ENCODE assay signal across 1 mouse cellular context in the genomic region with DNA sequence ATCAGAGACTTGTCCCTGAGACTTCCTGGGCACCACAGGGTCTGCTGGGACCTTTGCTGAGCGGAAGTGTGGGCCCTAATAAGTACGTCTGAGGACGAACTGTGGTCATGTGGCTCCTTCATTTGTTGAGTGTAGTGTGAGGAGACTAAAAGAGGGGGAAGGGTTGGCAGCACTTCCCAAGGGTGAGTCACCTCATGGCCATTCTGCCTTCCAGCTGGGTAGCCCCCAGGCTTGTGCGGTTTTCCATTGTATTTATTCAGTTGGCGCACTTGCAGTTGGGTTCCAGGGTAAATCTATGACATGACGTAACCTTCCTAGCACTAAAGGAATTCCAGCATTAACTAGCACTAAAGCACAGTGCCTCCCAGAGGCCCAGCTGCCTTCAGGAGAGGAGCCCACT.
TF ChIP-seq lines count a peak whose summit lies in the region.

No protein-coding gene starts in this region.

TF ChIP-seq in C2C12, 6 proteins besides CTCF, POLR2A, EP300 and RAD21 (continued from another document):
- TF ChIP-seq CEBPB (IDR thresholded peaks at IDR 0.05; ENCODE audit: low read depth) (no peak), MYOD1 (IDR thresholded peaks at IDR 0.05; ENCODE audit: control insufficient read depth, insufficient read length, low read depth) (peak; percentile 99), FOSL1 (IDR thresholded peaks at IDR 0.05; ENCODE audit: insufficient read depth, low read length, poor library complexity, severe bottlenecking) (peak; percentile 71), USF1 (IDR thresholded peaks at IDR 0.05; ENCODE audit: low read depth) (peak; percentile 81)
